Mouse (Mus musculus) neural tube, embryonic 15.5 days (tissue): ENCODE measurements around the gene Taok3. TPM values are rescaled to one million over a fixed set of nuclear protein-coding genes. Genes with fewer than 3 reads are reported as not detected.

ENCODE experiments used
- ATAC-seq: fragments of 200-750 bp; cut with Nextera tagmentation; 2 replicates; pipeline ENCODE4 v1.8.0; 2017; ENCODE audit warnings: mild to moderate bottlenecking, moderate TSS enrichment, moderate library complexity; ENCODE audit not compliant: low FRiP score
- H3K27ac ChIP-seq: fragments of 300-500 bp; sonication (generic); replicated peaks from 2 replicates; pipeline ENCODE4 v1.5.1; 2015; ENCODE audit warnings: mild to moderate bottlenecking, inconsistent platforms
- H3K27me3 ChIP-seq: fragments of 300-500 bp; sonication (generic); replicated peaks from 2 replicates; pipeline ENCODE4 v1.6.1; 2015; ENCODE audit warnings: inconsistent platforms
- H3K36me3 ChIP-seq: fragments of 300-500 bp; sonication (generic); 2 replicates; pipeline ENCODE4 v1.6.1; 2015; ENCODE audit warnings: inconsistent platforms
- H3K4me1 ChIP-seq: fragments of 300-500 bp; sonication (generic); 2 replicates; pipeline ENCODE4 v1.6.1; 2015; ENCODE audit warnings: inconsistent platforms
- H3K4me2 ChIP-seq: fragments of 300-500 bp; sonication (generic); 2 replicates; pipeline ENCODE4 v1.6.1; 2015; ENCODE audit warnings: inconsistent platforms, mild to moderate bottlenecking, moderate library complexity
- H3K4me3 ChIP-seq: fragments of 300-500 bp; sonication (generic); replicated peaks from 2 replicates; pipeline ENCODE4 v1.5.1; 2015; ENCODE audit warnings: mild to moderate bottlenecking, inconsistent platforms
- H3K9ac ChIP-seq: fragments of 300-500 bp; sonication (generic); replicated peaks from 2 replicates; pipeline ENCODE4 v1.6.1; 2015; ENCODE audit warnings: mild to moderate bottlenecking, inconsistent platforms
- H3K9me3 ChIP-seq: fragments of 300-500 bp; sonication (generic); replicated peaks from 2 replicates; pipeline ENCODE4 v1.6.1; 2016; ENCODE audit warnings: inconsistent platforms
- WGBS: fragments of 180-500 bp; shearing (Covaris S2); methylation state at CpG from one replicate; pipeline ENCODE4 v1.1.7; 2015; ENCODE audit warnings: mixed read lengths; 5-methylcytosine and 5-hydroxymethylcytosine counted together
- polyA plus RNA-seq: library from polyadenylated mRNA; unstranded; fragments of >200 nt; fragmentation: Nextera tagmentation; extraction: Ambion mirVana; gene quantifications from 2 replicates; pipeline ENCODE4 v1.2.1, GENCODE M21; 2015

The Taok3 gene
- polyA plus RNA-seq, 1 experiment from 2014 or later = 63.8 TPM

GRCm38 (mm10) chr5:117306826-117307225 lies 186.9 kb downstream of the Taok3 start:
- Histone ChIP-seq H3K27ac (no peak overlapping the region), H3K4me3 (no peak overlapping the region), H3K4me2 (no peak overlapping the region), H3K27me3 (no peaks in the 10 kb centered on the region), H3K9me3 (no peaks in the 10 kb centered on the region), H3K9ac (no peak overlapping the region), H3K4me1 (no peaks in the 10 kb centered on the region), H3K36me3 (no peaks in the 10 kb centered on the region)
- 93% methylated on average over 2 of the region's 2 CpGs for WGBS
- no peak for ATAC-seq

DNA sequence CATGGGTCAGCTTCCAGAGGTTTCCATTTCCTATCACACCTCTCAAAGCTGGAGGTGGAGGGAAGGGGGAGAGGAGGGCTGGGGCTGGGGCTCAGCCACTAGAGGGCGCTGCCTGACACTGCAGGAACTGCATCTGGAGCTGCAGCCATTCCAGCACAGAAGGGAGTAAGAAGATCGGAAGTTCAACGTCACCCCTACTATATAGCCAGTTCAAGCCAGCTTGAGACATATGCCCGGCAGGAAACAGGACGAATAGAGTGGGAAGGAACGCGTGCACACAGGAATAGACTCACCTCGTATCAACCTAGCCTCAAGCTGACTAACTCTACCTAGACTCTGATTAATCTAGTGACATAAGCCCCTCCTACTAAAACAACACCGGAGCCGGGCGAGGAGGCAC lies 187.8 kb downstream of the Taok3 start:
- Histone ChIP-seq H3K4me1 (no peaks in the 10 kb centered on the region), H3K4me2 (no peak overlapping the region), H3K9ac (no peak overlapping the region), H3K4me3 (no peak overlapping the region), H3K36me3 (no peaks in the 10 kb centered on the region), H3K27me3 (no peaks in the 10 kb centered on the region), H3K9me3 (no peaks in the 10 kb centered on the region), H3K27ac (no peak overlapping the region)
- no peak for ATAC-seq
- 35% methylated on average over 11 of the region's 11 CpGs for WGBS

DNA sequence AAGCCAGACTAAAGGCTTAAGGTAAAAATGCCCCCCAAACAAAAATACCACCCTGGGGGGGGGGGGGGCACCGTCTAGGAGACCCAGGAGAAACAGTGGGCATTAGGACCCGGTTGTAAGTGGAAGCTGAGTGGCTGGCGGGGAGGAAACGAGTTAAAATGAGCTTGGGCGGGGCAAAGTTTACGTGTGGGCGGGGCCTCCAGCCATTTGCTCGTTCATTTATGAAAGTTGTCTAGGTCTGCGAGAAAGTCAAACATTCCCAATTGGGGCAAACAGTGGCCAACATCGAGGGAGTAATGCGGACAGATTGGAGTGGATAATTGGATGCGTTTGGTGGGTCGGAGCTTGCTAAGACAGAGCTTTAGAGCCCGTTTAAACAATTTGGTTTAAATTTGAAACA lies 193.5 kb downstream of the Taok3 start:
- WGBS = 26% methylated on average over 14 of the region's 14 CpGs
- H3K4me1 ChIP-seq = peaks cover 6% of the 10 kb centered on the region; the same call in 1 of the 2 replicates
- ATAC-seq = no peak
- H3K4me3 ChIP-seq = no peak overlapping the region; the same call in 1 of the 2 replicates
- peaks cover 12% of the 10 kb centered on the region; the same call in 1 of the 2 replicates for H3K27me3 ChIP-seq
- H3K9me3 ChIP-seq = no peaks in the 10 kb centered on the region
- H3K9ac ChIP-seq = no peak overlapping the region
- H3K4me2 ChIP-seq = peak overlapping the region; percentile 35
- no peak overlapping the region for H3K27ac ChIP-seq
- H3K36me3 ChIP-seq = no peaks in the 10 kb centered on the region

GRCm38 (mm10) chr5:117313909-117314308 lies 194.0 kb downstream of the Taok3 start:
- 45% methylated on average over 10 of the region's 10 CpGs for WGBS
- H3K9me3 ChIP-seq = no peaks in the 10 kb centered on the region
- no peaks in the 10 kb centered on the region for H3K36me3 ChIP-seq
- no peak overlapping the region for H3K4me3 ChIP-seq
- H3K27me3 ChIP-seq = peaks cover 12% of the 10 kb centered on the region; the same call in 1 of the 2 replicates
- ATAC-seq = no peak
- H3K9ac ChIP-seq = no peak overlapping the region
- no peak overlapping the region for H3K27ac ChIP-seq
- H3K4me1 ChIP-seq = peaks cover 10% of the 10 kb centered on the region; the same call in 1 of the 2 replicates
- H3K4me2 ChIP-seq = peak overlapping the region; percentile 35

GRCm38 (mm10) chr5:117314587-117315428 lies 194.9 kb downstream of the Taok3 start:
- no peak for ATAC-seq
- peaks cover 12% of the 10 kb centered on the region; the same call in 1 of the 2 replicates for H3K27me3 ChIP-seq
- H3K4me2 ChIP-seq = no peak overlapping the region
- no peak overlapping the region for H3K9ac ChIP-seq
- H3K4me1 ChIP-seq = peaks cover 19% of the 10 kb centered on the region
- H3K4me3 ChIP-seq = no peak overlapping the region
- H3K27ac ChIP-seq = no peak overlapping the region
- 20% methylated on average over 9 of the region's 9 CpGs for WGBS
- H3K9me3 ChIP-seq = no peaks in the 10 kb centered on the region
- no peaks in the 10 kb centered on the region for H3K36me3 ChIP-seq

GRCm38 (mm10) chr5:117318741-117319629 lies 199.1 kb downstream of the Taok3 start, which contains the start of gene Vsig10:
Vsig10 (plus strand) TSS chr5:117319083.
- H3K27ac ChIP-seq = peak within 1 kb of the TSS; percentile 42; the same call in 1 of the 2 replicates
- WGBS = under 1% methylated on average over 79 of the region's 81 CpGs

GRCm38 (mm10) chr5:117323751-117324150 lies 203.8 kb downstream of the Taok3 start:
- Histone ChIP-seq H3K4me3 (no peak overlapping the region), H3K9me3 (no peaks in the 10 kb centered on the region), H3K9ac (no peak overlapping the region), H3K4me2 (no peak overlapping the region), H3K27me3 (peaks cover 17% of the 10 kb centered on the region), H3K4me1 (peaks cover 13% of the 10 kb centered on the region), H3K27ac (no peak overlapping the region), H3K36me3 (no peaks in the 10 kb centered on the region)
- no peak for ATAC-seq
- 86% methylated on average over 9 of the region's 9 CpGs for WGBS

More at GRCm38 (mm10) chr5:117318741-117319629, 199.1 kb downstream of the Taok3 start, which contains the start of gene Vsig10:
- Histone ChIP-seq H3K4me3 (peak within 1 kb of the TSS; percentile 65), H3K4me2 (peak within 1 kb of the TSS; percentile 94), H3K4me1 (peaks cover 21% of the 10 kb centered on the region), H3K36me3 (no peaks in the 10 kb centered on the region), H3K9me3 (no peaks in the 10 kb centered on the region), H3K27me3 (peaks cover 29% of the 10 kb centered on the region), H3K9ac (peak within 1 kb of the TSS; percentile 62)
- ATAC-seq = peak; percentile 70; the same call in 1 of the 2 replicates

Other genes starting within 250 kb of the Taok3 start
- gene Suds3, start 4.0 kb upstream of the Taok3 start, polyA plus RNA-seq = 79.4 and 81.9 TPM in 2 replicates
- 1,021 and 1,056 TPM in 2 replicates for gene Pebp1, start 167.5 kb downstream of the Taok3 start, polyA plus RNA-seq
- gene Vsig10, start 199.0 kb downstream of the Taok3 start, polyA plus RNA-seq = 1.8 and 2.5 TPM in 2 replicates
- 255 and 299 TPM in 2 replicates for gene Wsb2, start 237.2 kb downstream of the Taok3 start, polyA plus RNA-seq